Mouse (Mus musculus) CD8-positive naive resting alpha-beta T cell, adult 57 days (primary cell): ENCODE measurements around the gene Taco1. TPM values are rescaled to one million over a fixed set of nuclear protein-coding genes. Genes with fewer than 3 reads are reported as not detected.

ENCODE experiments used
- total RNA-seq: library from RNA; stranded (reverse); gene quantifications from one replicate; pipeline ENCODE4 v1.2.4, GENCODE M21; 2023

The Taco1 gene
- total RNA-seq = 10.0 TPM

DNA sequence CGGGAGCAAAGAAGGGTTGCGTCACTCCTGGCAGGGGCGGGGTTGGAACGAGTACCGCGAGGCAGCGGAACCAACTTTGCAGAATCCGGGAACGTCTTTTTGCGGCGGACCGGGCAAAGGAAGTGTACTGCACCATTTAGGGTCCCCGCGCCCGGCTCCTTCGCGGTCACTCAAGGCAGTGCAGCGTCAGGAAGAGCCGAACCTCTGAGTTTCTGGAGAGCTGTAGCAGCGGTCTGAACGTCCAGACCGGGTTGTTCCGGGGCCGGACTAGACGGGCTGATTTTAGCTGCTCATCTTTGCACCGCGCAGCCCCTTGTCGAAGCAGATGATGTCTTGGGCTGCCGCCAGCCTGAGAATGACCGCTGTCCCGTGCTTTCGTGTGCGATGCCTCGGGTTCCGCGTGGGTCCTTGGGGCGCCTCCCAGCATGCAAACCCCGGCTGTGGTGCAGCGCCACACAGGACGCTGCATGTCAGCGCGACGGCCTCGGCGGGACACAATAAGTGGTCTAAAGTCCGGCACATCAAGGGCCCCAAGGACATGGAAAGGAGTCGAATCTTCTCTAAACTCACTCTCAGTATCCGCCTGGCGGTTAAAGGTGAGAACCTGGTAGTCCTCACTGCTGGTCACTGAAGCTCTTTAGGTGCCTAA, at the start of gene Taco1:
Gene Taco1, plus strand, starts transcription at position 139 of the 649 bp plus-strand sequence.

DNA sequence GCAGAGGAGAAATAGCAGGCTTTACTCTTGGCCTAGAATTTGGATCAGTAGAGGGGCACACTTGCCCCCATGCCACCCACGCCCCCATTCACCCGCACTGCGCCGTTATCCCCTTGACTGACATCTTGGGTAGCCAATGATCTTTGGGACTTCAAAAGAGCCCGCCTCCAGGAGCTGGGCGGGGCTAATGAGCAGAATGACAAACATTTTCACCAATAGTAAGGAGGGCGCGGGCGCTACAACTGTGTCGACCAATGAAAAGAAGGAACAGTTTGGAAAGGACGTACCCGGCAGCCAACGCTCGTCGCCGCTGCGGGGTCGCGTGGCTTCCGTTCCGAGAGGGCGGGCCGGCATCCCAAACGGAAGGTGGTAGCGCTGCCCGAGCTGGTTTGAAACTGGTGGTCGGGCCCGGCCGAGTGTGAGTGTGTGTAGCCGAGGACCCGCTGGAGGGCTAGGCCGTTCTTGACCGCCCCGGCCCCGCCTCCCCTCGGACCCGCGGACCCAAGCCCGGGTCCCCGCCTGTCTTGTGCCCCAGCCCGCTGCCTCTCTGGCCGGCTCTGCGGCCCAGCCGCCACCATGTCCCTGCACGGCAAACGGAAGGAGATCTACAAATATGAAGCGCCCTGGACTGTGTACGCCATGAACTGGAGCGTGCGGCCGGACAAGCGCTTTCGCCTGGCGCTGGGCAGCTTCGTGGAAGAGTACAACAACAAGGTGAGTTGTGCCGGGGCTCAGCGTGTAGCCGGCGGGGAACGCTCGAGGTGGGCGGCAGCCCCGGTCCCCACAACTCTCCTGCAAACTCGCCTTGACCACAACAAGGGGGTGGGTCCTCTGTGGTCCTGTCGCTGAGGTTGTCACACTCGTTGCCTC, 29.1 kb upstream of the Taco1 start, which contains the start of gene Dcaf7:
Gene Dcaf7, plus strand, starts transcription at position 325 of the 870 bp plus-strand sequence.

DNA sequence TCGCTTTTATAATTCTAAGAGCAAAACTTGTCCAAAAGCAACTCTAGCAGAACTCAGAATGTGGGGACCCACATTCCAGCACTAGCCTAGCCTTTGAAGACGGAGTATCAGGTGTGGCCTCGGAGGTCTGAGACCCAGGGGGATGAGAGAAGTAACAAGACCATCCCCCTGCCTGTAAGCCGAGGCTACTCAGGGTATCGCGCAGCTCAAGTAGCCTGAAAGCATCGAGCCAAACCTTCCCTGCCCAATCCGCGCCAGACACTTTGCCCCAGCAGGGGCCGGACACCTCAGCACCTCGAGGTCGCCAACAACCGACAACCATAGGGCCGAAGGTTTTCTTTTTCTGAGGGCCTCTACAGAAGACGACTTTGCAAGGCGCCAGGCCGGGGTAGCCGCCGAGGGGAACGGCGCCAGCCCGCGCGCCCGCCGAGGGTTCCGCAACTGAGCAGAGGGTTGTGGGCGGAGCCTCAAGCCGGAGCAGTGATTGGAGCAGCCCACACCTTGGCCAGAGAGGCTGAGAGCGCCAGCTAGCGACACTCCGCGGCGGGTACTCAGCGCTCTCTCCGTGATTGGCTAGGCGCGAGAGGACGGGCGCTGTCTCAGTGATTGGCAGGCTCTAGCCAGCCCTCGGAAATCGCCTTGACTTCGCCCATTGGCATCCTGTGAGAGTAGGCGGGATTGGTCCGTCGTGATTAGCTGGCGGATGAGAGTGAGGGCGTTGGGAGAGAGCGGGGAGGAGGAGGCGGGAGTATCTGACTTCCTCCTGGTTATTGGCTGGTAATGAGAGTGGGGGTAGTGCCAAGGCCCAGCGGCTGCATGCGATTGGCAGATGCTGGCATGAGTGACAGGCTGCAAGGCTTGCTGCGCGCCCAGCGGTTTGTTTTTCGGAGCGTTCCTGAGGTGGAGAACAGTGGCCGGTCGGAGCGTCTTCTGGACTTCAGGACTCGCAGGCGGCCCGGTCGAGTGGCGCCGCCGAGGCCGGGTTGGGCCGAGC, 18.1 kb downstream of the Taco1 start, which contains the start of gene Map3k3:
Gene Map3k3, plus strand, starts transcription at position 906 of the 994 bp plus-strand sequence.

Other genes starting within 250 kb of the Taco1 start
- not detected for gene Cyb561, start 112.7 kb upstream of the Taco1 start, total RNA-seq
- gene Ace, start 98.1 kb upstream of the Taco1 start, total RNA-seq = 0.77 TPM
- not detected for gene Ace3, start 71.4 kb upstream of the Taco1 start, total RNA-seq
- 0.31 TPM for gene Kcnh6, start 57.9 kb upstream of the Taco1 start, total RNA-seq
- gene Dcaf7, start 29.2 kb upstream of the Taco1 start, total RNA-seq = 66.9 TPM
- 158 TPM for gene Map3k3, start 18.6 kb downstream of the Taco1 start, total RNA-seq
- gene Gm10840, start 94.8 kb downstream of the Taco1 start, total RNA-seq = 9.2 TPM
- gene Limd2, start 94.8 kb downstream of the Taco1 start, total RNA-seq = 807 TPM
- gene Strada, start 136.1 kb downstream of the Taco1 start, total RNA-seq = 32.0 TPM
- 39.7 TPM for gene Ccdc47, start 150.3 kb downstream of the Taco1 start, total RNA-seq
- gene Ddx42, start 150.9 kb downstream of the Taco1 start, total RNA-seq = 84.4 TPM
- 91.9 TPM for gene Ftsj3, start 190.0 kb downstream of the Taco1 start, total RNA-seq
- 46.1 TPM for gene Psmc5, start 190.1 kb downstream of the Taco1 start, total RNA-seq
- 97.8 TPM for gene Smarcd2, start 206.9 kb downstream of the Taco1 start, total RNA-seq
- not detected for gene Tcam1, start 210.6 kb downstream of the Taco1 start, total RNA-seq
- not detected for gene Gh, start 235.8 kb downstream of the Taco1 start, total RNA-seq
- 87.3 TPM for gene Cd79b, start 248.7 kb downstream of the Taco1 start, total RNA-seq